Mouse (Mus musculus) adrenal gland, postnatal 14 days (tissue): ENCODE data around the gene Frmd4a. TPM values are rescaled to one million over a fixed set of nuclear protein-coding genes. Genes with fewer than 3 reads are reported as not detected.

ENCODE experiments used
- DNase-seq: peaks from one replicate; pipeline ENCODE4 v3.0.0; 2021; ENCODE audit warnings: mixed read lengths
- total RNA-seq: library from RNA; stranded (reverse); gene quantifications from 2 replicates; pipeline ENCODE4 v1.2.3, GENCODE M21; 2021

The Frmd4a gene
- total RNA-seq, 1 experiment from 2014 or later = 17.0 TPM

DNA sequence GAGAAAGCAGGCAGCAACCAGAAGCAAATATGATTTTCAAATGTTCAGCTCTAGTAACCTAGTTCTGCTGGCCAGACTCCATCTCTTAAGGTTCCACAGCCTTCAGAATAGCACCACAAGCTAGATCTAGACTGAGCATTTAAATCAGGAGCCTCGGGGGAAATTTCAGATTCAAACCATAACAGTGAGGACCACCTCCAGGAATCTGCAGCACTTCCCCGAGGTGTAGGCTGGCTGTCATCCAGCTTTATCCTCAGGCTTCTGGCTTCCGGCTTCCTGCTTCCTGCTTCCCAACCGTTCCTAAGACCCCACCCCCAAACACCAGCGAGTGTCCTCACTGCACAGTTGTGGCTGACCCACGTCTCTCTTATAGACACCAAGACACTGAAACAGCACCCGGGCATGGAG lies 374.2 kb downstream of the Frmd4a start:
- DNase-seq = peak; percentile 44

DNA sequence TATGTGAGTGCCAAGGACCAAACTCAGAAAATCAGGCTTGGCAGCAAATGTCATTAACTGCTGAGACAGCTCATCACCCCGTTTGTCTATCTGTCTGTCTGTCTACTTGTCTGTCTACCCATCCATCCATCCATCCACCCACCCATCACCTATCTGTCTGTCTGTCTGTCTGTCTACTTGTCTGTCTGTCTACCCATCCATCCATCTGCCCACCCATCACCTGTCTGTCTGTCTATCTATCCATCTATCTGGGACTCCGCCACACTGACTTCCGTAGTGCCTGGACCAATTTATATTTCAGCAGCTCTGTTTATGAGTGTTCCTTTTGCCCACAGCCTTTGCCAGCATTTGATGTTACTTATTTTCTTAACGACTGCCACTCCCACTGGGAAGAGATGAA lies 375.5 kb downstream of the Frmd4a start:
- DNase-seq = no peak

DNA sequence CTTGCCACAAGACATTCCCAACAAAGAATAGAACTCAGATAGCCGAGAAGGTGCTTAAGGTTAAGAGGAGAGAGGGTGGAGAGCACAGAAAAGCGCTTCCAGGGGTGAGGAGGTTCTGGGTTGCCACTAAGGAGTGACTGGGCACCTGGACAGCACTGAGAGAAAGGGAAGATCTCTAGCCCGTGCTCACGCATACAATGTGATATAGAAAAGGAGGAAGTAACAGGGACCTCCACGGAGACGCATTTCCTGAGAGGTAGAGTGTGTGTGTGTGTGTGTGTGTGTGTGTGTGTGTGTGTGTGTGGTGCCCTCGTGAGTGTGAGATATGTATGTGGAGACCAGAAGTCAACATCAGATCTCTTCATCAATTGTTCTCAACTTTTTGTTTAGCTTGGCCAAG lies 377.1 kb downstream of the Frmd4a start:
- no peak for DNase-seq

DNA sequence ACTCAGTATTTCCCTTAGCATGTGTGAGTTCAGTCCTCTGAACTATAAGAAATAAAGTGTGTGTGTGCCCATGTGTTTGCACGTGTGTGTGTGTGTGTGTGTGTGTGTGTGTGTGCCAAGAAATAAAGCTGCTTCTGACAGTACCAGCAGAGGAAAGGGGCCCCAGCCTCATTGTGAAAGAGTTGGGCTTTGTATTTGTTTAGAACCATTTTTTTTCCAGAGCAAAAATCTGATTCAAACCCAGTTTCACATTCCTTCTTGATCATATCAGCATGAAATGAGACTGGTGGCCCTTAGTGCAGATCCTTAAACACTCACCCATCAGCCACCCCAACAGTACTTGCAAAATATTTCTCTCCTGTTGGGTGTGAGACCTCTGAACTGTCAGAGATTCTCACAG lies 382.2 kb downstream of the Frmd4a start:
- DNase-seq = no peak

DNA sequence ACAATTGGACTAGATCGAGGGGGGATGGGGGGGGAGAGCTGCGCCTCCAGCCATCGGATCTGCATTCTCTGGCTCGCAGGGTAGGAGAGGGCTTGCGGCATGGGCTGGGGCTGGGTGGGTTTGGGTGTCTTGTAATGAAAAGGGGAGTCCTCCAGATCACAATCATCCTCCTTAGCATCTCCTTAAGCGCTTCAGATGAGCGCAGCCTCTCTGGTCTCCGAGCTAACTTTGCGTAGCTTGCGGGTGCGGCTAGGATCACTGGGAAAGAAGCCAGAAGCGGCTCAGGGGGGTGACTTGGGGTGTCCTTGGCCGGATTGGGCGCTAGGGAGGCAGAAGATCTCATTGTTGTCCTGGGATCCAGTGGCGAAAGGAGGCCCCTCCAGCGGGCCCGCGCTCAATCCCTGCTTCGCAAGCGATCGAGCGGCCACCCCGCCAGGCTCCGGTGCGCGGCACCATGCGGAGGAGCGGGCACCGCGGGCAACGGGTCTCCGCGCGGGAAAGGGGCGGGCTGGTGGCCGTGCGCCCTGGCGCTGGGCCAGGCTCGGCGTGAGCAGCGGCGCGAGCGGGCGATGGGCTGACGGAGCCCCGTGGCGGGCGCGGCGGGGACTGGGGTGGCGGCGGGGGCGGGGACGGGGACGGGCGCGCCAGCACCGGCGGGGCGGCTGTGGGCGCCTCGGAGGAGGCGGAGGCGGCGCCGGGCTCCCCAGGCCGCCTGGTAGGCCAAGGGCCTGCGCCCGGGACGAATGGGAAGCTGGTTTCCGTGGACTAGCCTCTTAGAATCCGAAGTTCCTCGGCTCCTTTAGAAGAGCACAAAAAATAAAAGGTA lies 383.5 kb downstream of the Frmd4a start:
- peak; percentile 83 for DNase-seq

DNA sequence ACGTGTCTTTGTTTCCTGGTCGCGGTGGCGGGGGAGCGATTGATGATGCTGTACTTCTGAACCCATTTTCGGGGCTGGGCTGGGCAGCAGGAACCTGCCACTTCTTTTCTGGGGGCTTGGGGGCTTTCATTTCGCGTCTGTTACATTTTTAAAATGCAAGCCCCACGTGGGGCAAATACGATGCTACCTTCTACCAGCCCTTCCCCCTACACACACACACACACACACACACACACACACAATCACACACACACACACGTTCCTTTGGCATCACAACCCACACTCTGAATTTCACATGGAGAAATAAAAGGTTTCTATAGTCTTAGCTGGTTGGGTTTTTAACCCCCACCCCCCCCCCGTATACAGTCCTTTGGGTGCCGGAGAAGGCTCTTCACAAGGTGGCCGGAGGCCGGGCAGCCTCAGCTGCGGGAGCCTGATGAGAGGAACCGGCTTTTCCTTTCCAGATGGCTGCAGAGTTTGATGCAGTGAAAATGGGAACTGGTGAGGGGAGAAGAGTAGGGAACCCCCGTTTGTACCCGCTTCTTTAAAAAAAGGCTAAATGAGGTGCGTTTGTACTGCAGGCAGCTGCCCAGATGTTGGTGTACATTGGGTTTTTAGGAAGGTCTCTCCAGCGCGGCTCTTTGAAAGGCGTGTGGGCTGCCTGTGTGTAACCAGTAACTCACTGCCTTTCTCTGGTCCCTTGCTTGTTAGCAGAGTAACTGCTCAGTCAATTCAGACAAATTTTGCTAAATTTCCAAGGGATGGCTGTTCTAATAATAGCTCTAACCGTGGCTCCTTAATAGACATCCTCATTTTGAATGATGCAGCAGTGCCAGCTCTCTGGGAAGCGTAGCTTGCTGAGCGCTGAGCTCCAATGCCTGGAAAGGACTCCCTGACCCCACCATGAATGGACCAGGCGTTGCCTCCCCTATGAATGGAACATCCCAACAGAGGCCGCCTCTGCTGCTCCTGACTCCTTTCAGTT lies 384.4 kb downstream of the Frmd4a start:
- peak; percentile 55 for DNase-seq

DNA sequence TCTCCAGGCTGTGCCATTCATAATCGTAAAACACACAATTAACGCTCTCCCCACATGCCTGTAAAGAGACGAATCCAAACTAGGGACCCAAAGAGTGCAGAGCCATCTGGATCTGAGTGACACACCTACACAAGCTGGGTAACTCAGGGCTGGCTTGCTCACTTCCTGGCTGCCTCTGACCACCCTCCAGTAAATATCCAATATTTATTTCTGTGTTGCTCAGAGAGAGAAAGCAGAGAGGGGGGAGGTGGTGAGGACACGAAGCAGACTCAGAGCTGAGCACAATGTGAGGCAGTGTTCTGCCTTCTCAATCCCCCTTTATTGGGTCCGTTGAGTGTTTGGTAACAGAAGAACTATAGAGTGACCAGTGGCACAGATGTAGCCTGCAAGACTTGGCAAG lies 389.5 kb downstream of the Frmd4a start:
- DNase-seq = no peak

DNA sequence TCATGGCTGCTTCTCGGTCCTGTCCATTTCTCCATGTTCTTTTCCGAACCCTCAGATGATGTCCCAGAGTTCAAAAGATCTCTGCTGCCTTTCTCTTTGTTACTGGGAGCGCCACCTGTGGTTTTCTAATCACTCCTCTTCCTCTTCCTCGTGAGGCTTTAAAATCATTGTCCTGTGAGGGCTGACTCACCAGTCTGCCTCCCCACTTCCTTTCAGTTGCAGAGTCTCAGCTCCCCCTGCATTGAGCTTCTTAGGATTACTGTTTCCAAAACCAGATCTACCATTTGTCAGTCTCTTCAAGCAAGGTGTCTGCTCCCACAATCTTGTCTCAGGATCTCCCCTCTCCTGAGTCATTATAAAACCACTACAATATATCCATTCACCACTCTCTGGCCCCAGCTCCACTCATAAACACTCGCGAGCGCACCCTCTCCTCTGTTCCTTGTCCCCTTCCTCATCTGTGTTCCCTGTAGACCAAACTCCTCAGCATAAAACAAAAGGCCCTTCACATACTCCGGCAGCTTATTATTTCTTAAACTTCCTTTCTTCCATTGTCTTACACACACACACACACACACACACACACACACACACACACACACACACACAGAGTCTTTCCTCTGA lies 392.4 kb downstream of the Frmd4a start:
- DNase-seq = no peak

DNA sequence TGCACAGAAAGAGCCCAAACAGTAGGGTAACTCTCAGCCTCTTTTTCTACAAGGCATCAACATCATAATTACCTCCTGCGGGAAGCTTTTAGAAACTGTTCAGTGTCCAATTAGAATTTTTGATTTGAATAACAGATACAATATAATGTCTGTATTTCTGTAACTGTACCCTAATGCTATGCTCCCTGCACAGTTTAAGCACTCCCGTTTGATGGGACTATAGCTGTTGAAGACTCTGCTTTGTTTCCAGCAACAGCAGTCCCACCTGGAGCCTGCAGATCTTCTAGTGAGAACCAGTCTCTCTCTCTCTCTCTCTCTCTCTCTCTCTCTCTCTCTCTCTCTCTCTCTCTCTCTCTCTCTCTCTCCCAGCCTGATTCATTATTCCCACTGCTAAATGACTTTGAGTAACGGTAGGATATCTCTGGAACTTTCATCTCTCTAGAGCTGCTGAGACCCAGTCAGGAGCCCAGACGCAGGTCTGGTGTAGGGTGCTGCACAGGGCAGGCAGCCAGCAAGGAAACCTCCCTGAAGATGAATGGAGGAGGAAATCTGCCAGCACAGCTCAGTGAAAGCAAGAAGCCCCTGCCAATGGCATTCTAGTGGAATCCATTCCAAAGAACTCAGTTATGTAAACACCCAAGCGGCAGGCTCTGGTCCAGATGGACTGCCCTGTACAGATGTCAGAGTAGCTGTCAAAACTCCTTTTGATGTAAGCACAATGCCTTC lies 395.5 kb downstream of the Frmd4a start:
- DNase-seq = peak; percentile 36

DNA sequence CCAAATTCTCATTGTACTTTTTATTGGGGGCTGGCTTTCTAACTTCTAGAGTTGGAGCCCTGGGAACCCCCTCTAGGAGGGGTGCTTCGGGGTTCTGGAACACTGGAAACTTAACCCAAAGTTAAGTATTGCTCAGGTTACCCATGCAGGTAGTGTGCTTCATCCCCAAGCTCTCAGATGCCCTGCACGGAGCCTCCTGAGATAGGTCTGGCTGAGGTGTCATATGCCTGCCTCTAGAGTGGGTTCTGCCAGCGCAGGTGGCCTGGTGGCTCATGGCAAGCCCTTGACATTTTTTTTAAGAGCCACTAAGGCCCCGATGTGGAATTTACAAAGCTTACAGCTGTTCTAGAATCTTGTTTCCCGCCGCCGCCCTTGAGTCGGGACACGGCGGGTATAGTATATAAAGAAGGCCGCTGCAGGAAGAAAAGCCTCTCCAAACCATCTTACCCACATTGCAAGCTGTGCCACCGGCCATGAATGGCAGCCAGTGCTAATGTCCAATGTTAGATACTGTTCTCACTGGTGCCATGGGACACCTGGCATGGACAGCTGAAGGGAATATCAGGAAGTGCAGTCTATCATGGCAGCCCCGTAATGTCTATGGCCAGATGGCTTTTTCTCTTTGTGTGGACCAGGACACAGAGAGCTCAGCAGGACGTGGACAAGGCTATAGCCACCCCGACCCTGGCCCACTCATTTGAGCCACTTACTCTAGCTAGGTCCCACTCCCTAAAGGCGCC lies 396.2 kb downstream of the Frmd4a start:
- no peak for DNase-seq

DNA sequence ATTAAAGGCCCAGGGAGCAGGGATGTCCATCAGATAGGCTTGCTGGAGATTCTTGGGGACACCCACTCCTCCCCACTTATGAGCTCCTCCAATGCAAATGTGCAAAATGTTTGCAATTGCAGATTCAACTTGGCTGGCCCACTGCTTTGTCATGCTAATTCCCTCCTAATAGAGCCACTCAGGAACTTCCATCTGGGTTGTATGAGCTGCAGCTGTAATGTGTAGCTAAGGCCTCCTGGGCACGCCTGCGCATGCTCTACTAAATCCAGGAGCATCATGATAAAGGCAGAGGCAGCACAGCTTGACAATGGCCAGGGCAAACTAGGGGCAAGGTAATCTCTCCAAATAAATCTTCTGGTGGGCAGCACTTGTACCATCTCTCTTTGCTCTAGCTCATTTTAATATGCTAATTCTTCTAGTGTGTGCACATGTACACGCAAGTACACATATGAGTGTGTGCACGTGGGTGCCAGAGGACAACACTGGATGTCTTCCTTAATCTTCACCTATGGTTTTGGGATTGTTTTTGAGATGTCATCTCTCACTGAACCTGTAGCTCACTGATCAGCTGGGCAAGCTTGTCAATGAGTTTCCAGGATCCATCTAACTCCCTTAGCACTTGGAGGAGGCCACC lies 403.3 kb downstream of the Frmd4a start:
- DNase-seq = no peak

DNA sequence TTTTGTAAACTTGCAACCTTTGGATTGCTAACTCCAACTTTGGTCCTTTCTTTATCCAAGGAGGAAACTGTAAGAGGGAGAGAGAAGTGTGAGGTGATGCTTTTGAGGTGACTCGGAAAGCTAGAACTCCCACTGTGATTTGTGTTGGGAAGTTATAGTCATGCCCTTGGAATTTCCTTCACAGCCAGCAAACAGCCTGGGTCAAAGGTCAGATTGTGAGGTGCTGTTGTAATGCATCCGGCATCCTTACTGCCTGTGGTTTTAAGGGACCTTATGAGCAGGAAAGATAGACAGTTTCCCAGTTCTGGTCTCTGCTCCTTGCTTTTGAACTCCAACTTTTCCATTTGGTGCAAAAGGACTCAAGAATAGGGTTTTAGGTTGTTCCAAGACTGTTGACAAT lies 404.2 kb downstream of the Frmd4a start:
- no peak for DNase-seq

DNA sequence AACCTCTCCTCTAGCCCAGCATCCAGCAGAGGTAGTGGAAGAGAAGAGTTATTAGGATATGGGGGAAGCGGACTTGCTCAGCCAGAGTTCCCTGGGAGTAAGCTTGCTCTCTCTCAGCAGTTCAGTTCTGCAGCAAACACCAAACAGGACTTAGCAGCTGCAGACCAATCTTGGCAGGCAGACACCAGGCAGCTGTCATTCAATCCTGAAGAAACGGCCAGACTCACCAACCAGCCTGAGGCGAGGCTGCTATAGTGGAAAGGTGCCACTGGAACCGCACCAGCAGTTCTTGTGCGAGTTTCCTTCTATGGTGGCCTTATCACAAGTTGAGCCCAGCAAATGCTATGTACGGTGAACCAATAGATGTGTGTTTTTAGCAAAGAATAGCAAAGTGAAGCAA lies 406.4 kb downstream of the Frmd4a start:
- no peak for DNase-seq

DNA sequence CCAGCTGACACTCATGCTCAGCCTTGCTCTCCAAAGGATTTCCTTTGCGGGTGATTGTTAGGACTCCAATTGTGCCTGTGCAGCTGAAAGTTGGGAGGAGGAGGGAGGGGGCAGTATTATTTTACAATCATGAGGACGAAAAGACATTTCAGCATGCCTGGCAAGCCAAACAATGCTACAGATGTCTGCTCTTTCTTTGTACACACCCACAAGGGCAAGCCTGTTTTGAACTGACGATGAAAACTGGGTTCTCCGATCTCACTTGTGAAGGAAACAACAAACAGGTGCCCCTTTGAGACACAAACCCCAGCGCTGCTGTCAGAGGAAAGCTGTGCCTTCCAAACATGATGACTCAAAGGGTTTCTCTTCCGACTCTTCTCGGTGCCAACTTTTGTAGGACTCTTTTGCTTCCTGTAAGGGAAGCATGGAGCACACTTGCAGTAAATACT lies 410.9 kb downstream of the Frmd4a start:
- no peak for DNase-seq

DNA sequence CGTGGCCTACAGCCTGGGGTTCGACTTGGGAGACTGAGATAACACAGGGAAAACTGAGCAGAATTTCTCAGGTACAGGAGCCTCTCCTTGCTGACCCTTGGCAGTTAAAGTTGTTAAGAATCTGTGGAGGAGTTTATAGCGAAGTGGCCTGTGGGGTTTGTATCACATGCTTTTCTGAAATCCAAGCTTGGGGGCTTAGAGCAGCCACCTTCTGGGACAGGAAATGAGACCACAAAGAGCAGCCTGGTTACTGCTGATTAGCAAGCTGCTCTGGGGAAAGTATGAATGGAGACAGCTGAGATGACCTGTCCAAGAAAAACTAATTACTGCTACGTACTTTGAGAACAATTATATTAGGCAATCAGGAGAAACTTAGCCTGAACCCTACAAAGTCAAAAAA lies 415.6 kb downstream of the Frmd4a start:
- DNase-seq = no peak

DNA sequence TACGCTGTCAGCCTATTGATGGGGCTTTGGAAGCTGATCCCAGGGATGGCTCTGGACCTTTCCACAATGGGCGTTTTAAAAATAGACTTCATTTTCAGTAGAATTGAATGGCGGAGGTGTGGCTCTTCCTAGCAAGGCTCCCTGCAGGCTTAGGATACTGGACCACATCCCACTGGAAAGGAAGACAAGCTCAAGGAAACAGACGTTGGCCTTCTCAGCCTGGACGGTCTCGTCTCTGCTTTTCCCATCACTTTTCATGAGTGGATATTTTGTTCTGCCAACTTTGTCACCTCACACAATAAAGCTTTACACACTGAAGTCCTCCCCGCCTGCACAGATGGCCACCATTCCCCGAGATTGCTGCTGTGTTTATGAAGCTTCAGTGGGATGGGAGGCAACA lies 417.5 kb downstream of the Frmd4a start:
- no peak for DNase-seq

DNA sequence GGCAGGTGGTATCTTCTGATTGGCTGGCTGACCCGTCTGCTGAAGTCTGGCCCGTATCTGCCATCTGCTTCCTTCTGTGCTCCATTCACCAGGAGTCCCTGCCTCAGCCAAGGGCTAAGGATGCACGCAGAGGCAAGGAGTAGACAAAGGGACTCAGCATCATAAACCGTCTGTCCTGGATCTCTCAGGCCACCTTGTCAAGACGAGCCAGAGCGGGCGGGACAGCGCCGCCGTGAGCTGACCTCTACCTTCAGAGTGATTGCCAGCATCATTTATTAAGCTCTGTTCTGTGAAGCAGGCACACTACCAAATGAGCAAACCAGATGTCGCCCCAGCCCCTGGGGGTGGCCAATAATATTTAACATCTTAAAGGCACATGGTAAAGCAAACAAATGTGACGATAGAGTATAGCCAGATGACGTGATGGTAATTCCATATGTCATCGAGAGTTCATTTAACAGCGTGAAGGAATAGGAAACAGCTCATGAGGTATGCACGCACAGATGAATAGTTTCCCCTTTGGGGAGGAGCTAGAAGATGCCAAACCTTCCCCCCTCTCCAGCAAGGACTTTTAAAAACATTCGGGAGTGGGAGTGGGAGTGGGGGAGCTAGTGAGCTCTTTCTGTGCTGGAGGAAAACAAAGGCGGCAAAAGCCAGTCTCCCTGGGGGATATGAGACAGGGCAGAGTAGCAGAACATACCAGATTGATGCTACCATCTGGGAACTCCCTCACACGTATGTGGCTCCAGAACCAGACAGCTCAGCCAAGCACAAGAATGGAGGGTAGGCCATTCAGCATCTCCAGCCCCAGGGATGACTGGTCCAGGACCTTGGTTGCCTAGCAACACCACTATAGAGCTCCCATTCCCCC lies 419.1 kb downstream of the Frmd4a start:
- DNase-seq = no peak

DNA sequence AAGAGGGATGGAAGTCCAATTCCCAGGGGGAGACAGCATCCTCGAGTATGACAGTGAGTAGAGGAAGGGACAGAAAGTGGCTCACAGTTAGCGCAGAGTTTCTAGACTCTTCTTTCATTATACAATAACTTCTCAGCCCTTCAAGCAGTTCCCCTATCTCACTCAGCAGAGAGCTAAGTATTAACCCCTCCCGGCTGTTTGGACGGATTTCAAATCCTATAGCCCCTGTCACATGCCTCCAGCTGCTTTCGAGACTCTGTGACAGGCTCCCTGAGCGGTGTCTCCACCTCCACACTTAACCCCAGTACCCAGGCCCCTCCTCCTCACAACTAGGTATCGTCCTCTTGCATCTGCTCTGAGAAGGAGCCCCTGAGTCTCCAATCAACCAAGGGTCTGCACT lies 421.2 kb downstream of the Frmd4a start:
- DNase-seq = no peak

DNA sequence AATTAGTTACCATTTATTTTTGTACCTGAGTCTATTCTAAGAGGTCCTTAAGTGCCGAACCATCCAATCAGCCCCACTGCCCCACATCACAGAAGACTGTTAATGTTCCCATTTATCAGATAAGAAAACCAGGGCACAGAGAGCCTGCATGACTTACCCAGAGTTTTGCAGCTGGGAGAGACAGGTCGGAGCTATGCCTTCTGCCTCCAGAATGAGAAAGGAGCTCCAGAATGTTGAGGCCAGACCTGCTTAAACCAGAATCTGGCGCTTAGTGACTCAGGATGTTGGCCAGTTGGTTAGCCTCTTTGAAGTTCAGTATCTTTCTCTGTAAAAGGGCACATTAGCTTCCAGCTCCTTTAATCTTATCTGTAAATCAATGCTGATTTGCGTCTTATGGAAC lies 422.4 kb downstream of the Frmd4a start:
- no peak for DNase-seq

DNA sequence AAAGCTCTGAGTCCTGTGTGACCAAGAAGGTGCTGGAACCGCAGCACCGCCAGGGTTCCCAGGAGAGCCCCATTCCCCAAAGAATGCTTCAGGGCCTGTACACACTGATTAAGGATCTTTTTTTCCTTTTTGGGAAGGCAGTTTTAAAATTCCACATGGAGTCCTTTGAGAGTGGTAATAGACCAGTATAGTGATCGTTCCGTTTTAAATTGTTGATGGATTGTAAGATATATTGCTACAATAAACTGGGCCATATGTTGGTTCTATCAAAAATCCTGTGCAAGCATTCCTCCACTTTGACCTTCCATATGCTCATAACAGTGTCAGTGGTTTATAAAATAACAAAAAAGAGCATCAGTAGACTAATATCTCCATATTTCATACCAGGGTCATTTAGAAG lies 424.3 kb downstream of the Frmd4a start:
- no peak for DNase-seq
